Mouse (Mus musculus): Measurements from ENCODE around the gene Srr. TPM values are rescaled to one million over a fixed set of nuclear protein-coding genes. Genes with fewer than 3 reads are reported as not detected.

Gene Srr
- total and polyA plus RNA-seq, 2 experiments from 2014 or later = 36.4 to 41.8 TPM

DNA sequence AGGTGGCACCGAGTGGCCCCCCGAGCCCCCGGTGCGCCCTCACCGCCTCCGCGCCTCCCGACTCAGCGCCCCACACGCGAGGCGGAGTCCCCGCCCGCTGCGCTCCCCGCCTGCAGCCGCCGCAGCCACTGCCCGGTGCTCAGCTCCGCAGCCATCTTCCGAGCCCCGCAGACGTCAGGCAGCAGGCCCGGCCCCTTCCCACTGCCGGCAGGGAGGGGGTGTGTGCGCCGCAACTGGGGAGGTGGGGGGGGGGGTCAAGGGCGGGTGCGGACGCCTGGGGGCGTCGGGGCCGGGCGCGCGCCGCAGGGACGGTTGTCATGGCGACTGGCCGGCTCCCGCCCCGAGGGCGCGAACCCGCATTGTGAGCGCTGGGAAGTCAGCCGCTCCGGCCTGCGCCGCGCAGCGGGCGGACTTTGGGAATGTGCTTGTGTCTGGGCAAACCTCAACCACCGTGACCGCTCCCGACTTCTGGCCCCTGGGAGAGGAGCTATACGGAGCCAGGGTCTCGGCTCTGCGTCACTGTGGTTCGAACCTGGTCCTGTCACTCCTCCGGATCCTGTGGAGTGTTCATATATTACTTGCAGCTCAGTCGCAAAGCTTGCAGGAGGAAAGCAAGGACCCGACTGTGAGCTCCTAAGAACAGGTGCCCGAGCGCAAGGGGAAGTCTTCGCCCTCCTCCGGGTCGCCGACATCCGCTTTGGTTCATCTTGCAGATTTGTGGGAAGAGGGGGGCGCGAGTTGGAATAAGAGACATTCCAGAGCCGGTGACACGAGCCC, 28.7 kb downstream of the Srr start, which contains the start of gene Sgsm2:
Sgsm2 (minus strand) TSS at position 160 of the 777 bp plus-strand sequence.
- peak; percentile 79 for ATAC-seq
- H3K27me3 ChIP-seq (ENCODE audit: insufficient read depth, low read length) = no peaks in the 10 kb centered on the region

DNA sequence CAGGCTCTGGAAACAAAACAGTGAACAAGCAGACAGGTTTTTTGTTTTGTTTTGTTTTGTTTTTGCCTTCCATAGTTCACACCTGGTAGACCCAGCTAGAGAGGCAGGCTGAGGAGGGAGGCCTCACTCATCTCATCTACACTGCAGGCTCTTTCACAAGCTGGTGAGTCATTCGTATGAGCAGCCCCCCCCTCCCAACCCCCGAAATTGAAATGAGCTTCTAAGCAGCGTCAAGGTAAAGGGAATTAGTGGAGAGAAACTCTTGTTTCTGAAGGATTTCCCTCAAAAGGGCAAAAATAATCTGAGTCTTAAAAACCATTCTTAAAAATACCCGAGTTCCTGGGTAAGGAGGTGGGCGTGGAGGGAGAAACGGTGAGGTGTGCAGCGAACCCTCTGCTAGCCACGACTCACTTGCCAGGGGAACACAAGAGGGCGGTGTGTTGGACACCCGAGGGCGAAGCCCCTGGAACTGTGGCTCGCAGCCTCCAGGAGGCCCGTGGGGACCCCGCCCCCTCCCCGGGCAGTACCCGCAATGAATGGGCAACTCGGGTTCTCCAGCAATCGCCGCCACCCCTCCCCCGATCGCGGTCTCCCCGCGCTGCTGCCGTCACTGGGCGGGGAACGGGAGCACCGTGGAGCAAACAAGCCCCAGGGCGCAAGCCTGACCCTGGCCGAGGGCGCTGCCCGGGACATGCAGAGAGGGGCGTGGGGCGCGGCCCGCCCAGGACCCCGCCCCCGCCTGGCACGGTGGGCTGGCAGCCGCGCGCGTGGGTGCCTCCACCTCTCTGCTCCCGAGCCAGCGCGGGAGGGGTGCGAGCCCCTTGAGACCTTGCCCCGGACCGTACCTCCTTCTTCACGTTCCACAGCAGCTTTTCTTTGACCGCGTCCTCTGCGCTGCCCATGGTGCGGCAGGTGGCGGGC, 29.5 kb downstream of the Srr start:
- DNase-seq (ENCODE audit: low spot score) (peak; percentile 59), ATAC-seq (peak; percentile 53)
- H3K9me3 ChIP-seq (ENCODE audit: low read length) = no peaks in the 10 kb centered on the region
- TF ChIP-seq CTCF (IDR thresholded peaks at IDR 0.05; ENCODE audit: low read depth) = peak; percentile 55
- no peaks in the 10 kb centered on the region for H3K4me1 ChIP-seq (ENCODE audit: insufficient read depth, low read length)
- H3K4me2 ChIP-seq (ENCODE audit: low read depth, low read length) = peak overlapping the region; percentile 58
- peak overlapping the region; percentile 92 for H3K27ac ChIP-seq
- H3K9ac ChIP-seq (replicated peaks; ENCODE audit: low read length) = peak overlapping the region; percentile 82
- no peaks in the 10 kb centered on the region for H3K27me3 ChIP-seq (ENCODE audit: insufficient read depth, low read length)
- peaks cover 19% of the 10 kb centered on the region for H3K36me3 ChIP-seq (ENCODE audit: insufficient read depth, low read length)
- H3K4me3 ChIP-seq (ENCODE audit: low read length) = peak overlapping the region; percentile 78
- under 1% methylated on average over 39 of the region's 55 CpGs for WGBS

More for the DNA sequence above, 28.7 kb downstream of the Srr start, which contains the start of gene Sgsm2:
- no peak for TF ChIP-seq CTCF (IDR thresholded peaks at IDR 0.05; ENCODE audit: low read depth)
- H3K27ac ChIP-seq = peak within 1 kb of the TSS; percentile 92
- DNase-seq (ENCODE audit: low spot score) = peak; percentile 83
- H3K4me3 ChIP-seq (ENCODE audit: low read length) = peak within 1 kb of the TSS; percentile 78
- peaks cover 27% of the 10 kb centered on the region for H3K36me3 ChIP-seq (ENCODE audit: insufficient read depth, low read length)
- peak within 1 kb of the TSS; percentile 82 for H3K9ac ChIP-seq (replicated peaks; ENCODE audit: low read length)
- no peaks in the 10 kb centered on the region for H3K9me3 ChIP-seq (ENCODE audit: low read length)
- WGBS = under 1% methylated on average over 48 of the region's 74 CpGs
- H3K4me2 ChIP-seq (ENCODE audit: low read depth, low read length) = peak within 1 kb of the TSS; percentile 58
- H3K4me1 ChIP-seq (ENCODE audit: insufficient read depth, low read length) = no peaks in the 10 kb centered on the region

DNA sequence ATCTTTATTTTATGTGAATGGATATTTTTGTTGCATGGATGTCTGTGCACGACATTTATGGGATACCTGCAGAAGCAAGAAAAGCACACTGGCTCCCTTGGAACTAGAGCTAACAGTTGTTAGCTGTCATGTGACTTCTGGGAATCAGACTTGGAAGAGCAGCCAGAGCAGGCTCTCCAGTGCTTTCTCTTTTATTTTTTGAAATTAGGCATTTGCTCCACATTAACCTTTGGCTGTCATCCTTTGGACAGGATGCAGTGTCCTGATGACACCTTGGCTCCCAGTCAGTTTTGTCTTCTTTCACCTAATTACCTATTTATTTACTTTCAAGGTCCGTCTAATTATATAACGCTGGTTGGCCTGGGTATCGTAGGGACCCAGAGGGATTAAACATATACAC, 31.1 kb downstream of the Srr start:
- no peak for DNase-seq (ENCODE audit: low spot score)
- Histone ChIP-seq H3K4me2 (ENCODE audit: low read depth, low read length) (no peak overlapping the region), H3K9me3 (ENCODE audit: low read length) (no peaks in the 10 kb centered on the region), H3K4me3 (ENCODE audit: low read length) (no peak overlapping the region), H3K4me1 (ENCODE audit: insufficient read depth, low read length) (no peaks in the 10 kb centered on the region), H3K36me3 (ENCODE audit: insufficient read depth, low read length) (peaks cover 2% of the 10 kb centered on the region; the same call in 1 of the 2 replicates), H3K27me3 (ENCODE audit: insufficient read depth, low read length) (no peaks in the 10 kb centered on the region), H3K9ac (replicated peaks; ENCODE audit: low read length) (0 out of 2 replicates have a peak overlapping the region, but pooled peaks have one; percentile 19), H3K27ac (no peak overlapping the region)
- 72% methylated on average over 4 of the region's 4 CpGs for WGBS
- no peak for TF ChIP-seq CTCF (IDR thresholded peaks at IDR 0.05; ENCODE audit: low read depth)
- no peak for ATAC-seq

GRCm38 (mm10) chr11:74883098-74883497, 42.6 kb downstream of the Srr start:
- no peaks in the 10 kb centered on the region for H3K27me3 ChIP-seq (ENCODE audit: insufficient read depth, low read length)
- WGBS = 69% methylated on average over 10 of the region's 10 CpGs
- TF ChIP-seq CTCF (IDR thresholded peaks at IDR 0.05; ENCODE audit: low read depth) = no peak
- no peaks in the 10 kb centered on the region for H3K36me3 ChIP-seq (ENCODE audit: insufficient read depth, low read length)
- ATAC-seq = peak; percentile 45; the same call in 1 of the 2 replicates
- H3K4me1 ChIP-seq (ENCODE audit: insufficient read depth, low read length) = peaks cover 7% of the 10 kb centered on the region; the same call in 1 of the 2 replicates
- DNase-seq (ENCODE audit: low spot score) = peak; percentile 82
- no peak overlapping the region for H3K27ac ChIP-seq
- H3K9ac ChIP-seq (replicated peaks; ENCODE audit: low read length) = no peak overlapping the region
- H3K4me2 ChIP-seq (ENCODE audit: low read depth, low read length) = no peak overlapping the region
- H3K4me3 ChIP-seq (ENCODE audit: low read length) = no peak overlapping the region
- no peaks in the 10 kb centered on the region for H3K9me3 ChIP-seq (ENCODE audit: low read length)

DNA sequence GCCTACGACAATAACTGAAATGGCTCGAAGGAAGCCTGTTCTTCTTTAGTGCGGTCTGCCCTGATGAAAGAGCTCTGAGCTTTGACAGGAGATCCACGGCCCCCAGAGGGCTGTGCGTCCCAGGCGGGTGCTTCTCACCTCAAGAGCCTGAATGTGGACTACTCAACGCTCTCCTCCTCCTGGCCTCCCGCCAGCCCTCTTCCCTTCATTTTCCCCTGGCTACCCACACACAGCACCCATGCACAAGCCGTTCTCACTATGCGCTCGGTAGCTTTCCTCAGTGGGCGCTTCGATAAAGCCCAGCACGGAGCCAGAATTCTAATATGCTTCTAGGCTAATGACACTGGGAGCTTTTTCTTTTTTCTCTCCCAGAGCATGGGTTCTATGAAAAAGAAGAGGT, 43.8 kb downstream of the Srr start:
- no peak for TF ChIP-seq CTCF (IDR thresholded peaks at IDR 0.05; ENCODE audit: low read depth)
- 53% methylated on average over 14 of the region's 14 CpGs for WGBS
- Histone ChIP-seq H3K27me3 (ENCODE audit: insufficient read depth, low read length) (no peaks in the 10 kb centered on the region), H3K4me1 (ENCODE audit: insufficient read depth, low read length) (peaks cover 7% of the 10 kb centered on the region), H3K4me2 (ENCODE audit: low read depth, low read length) (no peak overlapping the region), H3K9ac (replicated peaks; ENCODE audit: low read length) (no peak overlapping the region), H3K36me3 (ENCODE audit: insufficient read depth, low read length) (no peaks in the 10 kb centered on the region), H3K9me3 (ENCODE audit: low read length) (no peaks in the 10 kb centered on the region), H3K4me3 (ENCODE audit: low read length) (no peak overlapping the region), H3K27ac (peak overlapping the region; percentile 32; the same call in 1 of the 2 replicates)
- no peak for ATAC-seq
- DNase-seq (ENCODE audit: low spot score) = peak; percentile 29

DNA sequence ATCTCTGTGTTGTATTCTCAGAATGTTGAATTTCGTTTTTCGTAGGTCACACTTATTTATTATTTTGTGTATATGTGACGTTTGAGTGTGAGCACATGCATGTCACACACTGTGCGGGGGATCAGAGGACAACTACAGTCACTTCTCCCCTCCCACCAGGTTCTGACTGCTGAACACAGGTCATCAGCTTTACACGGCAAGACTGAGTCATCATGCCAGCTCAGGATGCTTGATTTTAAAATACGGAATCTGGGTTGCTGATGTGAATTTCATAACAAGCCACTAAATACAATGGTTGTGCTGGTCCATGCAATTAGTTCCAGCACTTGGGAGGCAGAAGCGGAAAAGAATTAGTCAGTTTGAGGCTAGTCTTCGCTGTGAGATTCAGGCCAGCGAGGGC, 44.7 kb downstream of the Srr start:
- Histone ChIP-seq H3K4me3 (ENCODE audit: low read length) (no peak overlapping the region), H3K9ac (replicated peaks; ENCODE audit: low read length) (no peak overlapping the region), H3K4me1 (ENCODE audit: insufficient read depth, low read length) (peaks cover 16% of the 10 kb centered on the region), H3K27me3 (ENCODE audit: insufficient read depth, low read length) (no peaks in the 10 kb centered on the region), H3K36me3 (ENCODE audit: insufficient read depth, low read length) (no peaks in the 10 kb centered on the region), H3K9me3 (ENCODE audit: low read length) (no peaks in the 10 kb centered on the region), H3K27ac (no peak overlapping the region), H3K4me2 (ENCODE audit: low read depth, low read length) (no peak overlapping the region)
- no peak for TF ChIP-seq CTCF (IDR thresholded peaks at IDR 0.05; ENCODE audit: low read depth)
- DNase-seq (ENCODE audit: low spot score) (no peak), ATAC-seq (no peak)
- WGBS = 81% methylated on average over 9 of the region's 9 CpGs
